Mouse (Mus musculus) CH12.LX (cell line): ENCODE measurements around the gene Gdi2. TPM values are rescaled to one million over a fixed set of nuclear protein-coding genes. Genes with fewer than 3 reads are reported as not detected.

Experiments used
- DNase-seq: peaks from one replicate; pipeline ENCODE4 v3.0.0-alpha.2; 2013; ENCODE audit errors: extremely low read depth
- H3K27ac ChIP-seq: 2 replicates; pipeline ENCODE4 v1.5.1; 2012; ENCODE audit warnings: low read depth, mild to moderate bottlenecking, control low read depth, moderate library complexity; ENCODE audit not compliant: insufficient read depth
- H3K27me3 ChIP-seq: replicated peaks from 2 replicates; pipeline ENCODE3; 2012; ENCODE audit warnings: inconsistent platforms
- H3K36me3 ChIP-seq, 2 experiments: replicated peaks in 1 of 2; 2 replicates each; pipeline versions ENCODE3 to v1.6.1; 2012; ENCODE audit warnings: inconsistent platforms in 1 of 2, low read length in 1 of 2, mild to moderate bottlenecking in 1 of 2, mixed read lengths in 1 of 2, moderate library complexity in 1 of 2; ENCODE audit not compliant: control insufficient read depth in 1 of 2, insufficient read depth in 1 of 2
- H3K4me1 ChIP-seq, 2 experiments: 2 replicates each; pipeline ENCODE4 v1.6.1; 2012; ENCODE audit warnings: inconsistent platforms in 1 of 2, moderate library complexity in 1 of 2; ENCODE audit not compliant: insufficient read depth in 2 of 2, control insufficient read depth in 1 of 2
- H3K4me2 ChIP-seq: 2 replicates; pipeline ENCODE4 v1.6.1; 2012; ENCODE audit warnings: low read depth, mild to moderate bottlenecking, control low read depth; ENCODE audit not compliant: poor library complexity, insufficient read depth, severe bottlenecking
- H3K4me3 ChIP-seq, 3 experiments: fragments of 150-350 bp in 1 of 3; sonication (generic) in 1 of 3; replicated peaks in 1 of 3; 2 replicates each; pipeline versions ENCODE3 to v1.5.1; 2011 to 2012; ENCODE audit warnings: low read depth in 2 of 3, low read length in 2 of 3, mild to moderate bottlenecking in 2 of 3, moderate library complexity in 2 of 3, control low read depth in 1 of 3, improper control_type of control experiment in 1 of 3, inconsistent platforms in 1 of 3, mixed read lengths in 1 of 3; ENCODE audit not compliant: poor library complexity in 1 of 3
- H3K79me2 ChIP-seq: replicated peaks from 2 replicates; pipeline ENCODE4 v1.6.1; 2012; ENCODE audit warnings: mild to moderate bottlenecking, moderate library complexity; ENCODE audit not compliant: control insufficient read depth, poor library complexity, insufficient read depth, severe bottlenecking; ENCODE audit errors: extremely low read depth
- H3K9ac ChIP-seq: 2 replicates; pipeline ENCODE4 v1.6.1; 2012; ENCODE audit warnings: low read depth, mild to moderate bottlenecking, control low read depth, moderate library complexity; ENCODE audit not compliant: insufficient read depth
- H3K9me3 ChIP-seq: replicated peaks from 2 replicates; pipeline ENCODE3; 2012; ENCODE audit warnings: low read length, inconsistent platforms, mixed read lengths
- E2F4 ChIP-seq: IDR thresholded peaks from 2 replicates; pipeline ENCODE4 v1.6.1; 2011; ENCODE audit warnings: low read depth, low read length, improper control_type of control experiment; ENCODE audit not compliant: insufficient replicate concordance
- ETS1 ChIP-seq: conservative IDR thresholded peaks from 2 replicates; pipeline ENCODE4 v1.6.1; 2012; ENCODE audit warnings: low read depth, mild to moderate bottlenecking, inconsistent platforms, low read length, improper control_type of control experiment, moderate library complexity
- GABPA ChIP-seq: IDR thresholded peaks from 2 replicates; pipeline ENCODE4 v1.6.1; 2012; ENCODE audit warnings: low read depth, low read length, improper control_type of control experiment, inconsistent platforms; ENCODE audit not compliant: insufficient replicate concordance
- IRF4 ChIP-seq: IDR thresholded peaks from 2 replicates; pipeline ENCODE4 v1.6.1; 2014; ENCODE audit warnings: low read depth, mild to moderate bottlenecking, inconsistent platforms, low read length, improper control_type of control experiment
- KAT2A ChIP-seq: IDR thresholded peaks from 2 replicates; pipeline ENCODE4 v1.6.1; 2012; ENCODE audit warnings: low read length, improper control_type of control experiment, inconsistent platforms; ENCODE audit not compliant: insufficient replicate concordance
- MEF2A ChIP-seq: IDR thresholded peaks from 2 replicates; pipeline ENCODE4 v1.6.1; 2014; ENCODE audit warnings: low read depth, mild to moderate bottlenecking, inconsistent platforms, low read length, improper control_type of control experiment, borderline replicate concordance
- PAX5 ChIP-seq: IDR thresholded peaks from 2 replicates; pipeline ENCODE4 v1.6.1; 2012; ENCODE audit warnings: low read length, inconsistent platforms, mixed read lengths
- POLR2A ChIP-seq: IDR thresholded peaks from 2 replicates; pipeline ENCODE4 v1.6.1; 2011; ENCODE audit warnings: low read depth, mild to moderate bottlenecking, improper control_type of control experiment, low read length
- RCOR1 ChIP-seq: conservative IDR thresholded peaks from 2 replicates; pipeline ENCODE4 v1.6.1; 2012; ENCODE audit warnings: low read depth, mild to moderate bottlenecking, inconsistent platforms, low read length, improper control_type of control experiment
- SIN3A ChIP-seq: IDR thresholded peaks from 2 replicates; pipeline ENCODE4 v1.6.1; 2012; ENCODE audit warnings: low read length, improper control_type of control experiment, inconsistent platforms
- SMC3 ChIP-seq: IDR thresholded peaks from 2 replicates; pipeline ENCODE4 v1.6.1; 2011; ENCODE audit warnings: low read depth, low read length, improper control_type of control experiment
- USF2 ChIP-seq: conservative IDR thresholded peaks from 2 replicates; pipeline ENCODE4 v1.6.1; 2011; ENCODE audit warnings: low read depth, low read length, improper control_type of control experiment
- ZC3H11A ChIP-seq: IDR thresholded peaks from 2 replicates; pipeline ENCODE4 v1.6.1; 2012; ENCODE audit warnings: low read depth, mild to moderate bottlenecking, inconsistent platforms, low read length, improper control_type of control experiment
- ZKSCAN1 ChIP-seq: IDR thresholded peaks from 2 replicates; pipeline ENCODE4 v1.6.1; 2012; ENCODE audit warnings: low read depth, inconsistent platforms, low read length, improper control_type of control experiment, borderline replicate concordance
- ZMIZ1 ChIP-seq: IDR thresholded peaks from 2 replicates; pipeline ENCODE4 v1.6.1; 2012; ENCODE audit warnings: low read depth, mild to moderate bottlenecking, inconsistent platforms, low read length, improper control_type of control experiment
- dilution Hi-C: fragments of 300-500 bp; cut with MboI; formaldehyde crosslinking; loops from 2 replicates; pipeline ENCODE4 v1.14.3; 2020; ENCODE audit warnings: low sequenced_read_pairs; ENCODE audit not compliant: extremely low pct_unique_long_range_greater_than_20kb, extremely low pct_ligation_motif_present
- in situ Hi-C: fragments of 300-500 bp; cut with MboI; formaldehyde crosslinking; loops from 3 replicates; pipeline ENCODE4 v1.14.3; 2019; ENCODE audit warnings: low sequenced_read_pairs, low pct_ligation_motif_present, low pct_unique_long_range_greater_than_20kb, mixed read lengths
- polyA plus RNA-seq: library from polyadenylated mRNA; unstranded; fragments of >175 nt; gene quantifications from 2 replicates; pipeline ENCODE4 v1.2.1, GENCODE M21; 2012; ENCODE audit warnings: low read depth; ENCODE audit not compliant: insufficient read length
- total RNA-seq, 2 experiments: library from RNA; depleted of rRNA; stranded (reverse); fragments of 300-350 nt in 1 of 2; fragments of >200 nt in 1 of 2; gene quantifications; 2 replicates each; pipeline ENCODE4 v1.2.3; 2012 to 2014

Gdi2 gene
- total and polyA plus RNA-seq, 3 experiments, result 263 to 655 (median 609) TPM

GRCm38 (mm10) chr13:3534146-3534545 lies 3.7 kb upstream of the Gdi2 start:
- TF ChIP-seq MEF2A, result no peak
- no peak for TF ChIP-seq ZC3H11A
- TF ChIP-seq ZMIZ1, result no peak
- no peak for TF ChIP-seq GABPA
- dilution Hi-C loops (no loop called here), in situ Hi-C loops (loop anchor here (25.0 kb wide), 1 partner anchor 122 kb away; no protein-coding TSS in a partner anchor)

DNA sequence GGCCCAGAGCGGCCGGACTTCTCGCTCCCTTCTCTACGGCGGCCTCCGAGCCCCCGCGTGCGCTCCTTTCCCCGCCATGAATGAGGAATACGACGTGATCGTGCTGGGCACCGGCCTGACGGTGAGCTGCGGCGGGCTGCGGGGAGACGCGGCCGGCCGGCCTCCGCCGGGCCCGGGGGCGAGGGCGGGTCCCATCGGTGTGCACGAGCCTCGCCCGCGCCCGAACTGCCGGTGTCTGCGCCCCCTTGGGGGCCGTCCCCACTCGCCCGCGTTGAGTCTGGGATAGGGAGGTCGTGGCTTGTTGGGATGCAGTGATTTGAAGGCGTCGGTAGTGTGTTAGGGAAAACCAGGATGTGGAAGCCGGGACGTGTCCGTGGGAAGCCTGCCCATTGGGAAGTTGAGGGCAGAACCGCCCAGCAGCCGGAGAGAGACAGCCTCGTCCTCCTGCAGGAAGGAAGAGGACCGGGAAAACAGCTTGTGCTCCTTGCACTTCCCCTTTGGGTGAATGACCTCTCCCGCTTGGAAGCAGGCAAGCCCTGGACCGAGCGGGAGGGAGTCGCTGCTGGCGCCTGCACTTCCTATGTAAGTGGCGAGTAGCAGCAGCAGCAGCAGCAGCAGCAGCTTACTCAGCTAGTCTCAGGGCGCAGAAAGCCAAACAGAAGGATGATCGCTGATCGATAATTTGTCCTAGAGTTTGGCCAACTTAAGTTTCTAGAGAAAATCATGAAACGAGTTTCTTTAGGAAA lies 533 bp downstream of the Gdi2 start:
- H3K9me3 ChIP-seq, result peaks cover 5% of the 10 kb centered on the region
- in situ Hi-C loops, result loop anchor here (25.0 kb wide), 1 partner anchor 126 kb away; no protein-coding TSS in a partner anchor
- TF ChIP-seq KAT2A (no peak), ETS1 (no peak), SIN3A (no peak; the same call in 1 of the 2 replicates), USF2 (no peak), IRF4 (no peak), ZKSCAN1 (no peak), POLR2A (no peak), RCOR1 (no peak), SMC3 (no peak), E2F4 (no peak), ZMIZ1 (no peak), PAX5 (no peak)
- H3K27ac ChIP-seq, result peak overlapping the region; percentile 82
- dilution Hi-C loops, result no loop called here
- H3K36me3 ChIP-seq, result peaks cover 0 to 6% of the 10 kb centered on the region in 2 experiments
- H3K9ac ChIP-seq, result peak overlapping the region; percentile 95
- H3K27me3 ChIP-seq, result no peaks in the 10 kb centered on the region
- peak overlapping the region; percentile 80 to 96 (median 82) for H3K4me3 ChIP-seq
- peaks cover 52% of the 10 kb centered on the region for H3K79me2 ChIP-seq
- DNase-seq, result peak; percentile 27
- H3K4me1 ChIP-seq, result peaks cover 0 to 41% of the 10 kb centered on the region in 2 experiments; a peak in 3 of 4 replicates
- H3K4me2 ChIP-seq, result peak overlapping the region; percentile 100

More at GRCm38 (mm10) chr13:3534146-3534545, 3.7 kb upstream of the Gdi2 start:
- Histone ChIP-seq H3K27ac (no peak overlapping the region), H3K4me1 (peaks cover under 1 to 8% of the 10 kb centered on the region in 2 experiments; a peak in 2 of 4 replicates), H3K27me3 (no peaks in the 10 kb centered on the region), H3K9ac (no peak overlapping the region), H3K79me2 (peaks cover 12% of the 10 kb centered on the region), H3K9me3 (peaks cover 5% of the 10 kb centered on the region), H3K4me3 (no peak overlapping the region), H3K36me3 (no peaks in the 10 kb centered on the region), H3K4me2 (no peak overlapping the region)
- no peak for DNase-seq
